Mouse (Mus musculus) heart, embryonic 15.5 days (tissue): ENCODE results near the gene Lnx2. TPM values are rescaled to one million over a fixed set of nuclear protein-coding genes. Genes with fewer than 3 reads are reported as not detected.

Experiments
- ATAC-seq: fragments of 200-750 bp; cut with Nextera tagmentation; replicated peaks from 2 replicates; pipeline ENCODE4 v1.8.0; 2017; ENCODE audit warnings: low read depth, moderate TSS enrichment; ENCODE audit not compliant: insufficient number of reproducible peaks, insufficient read depth, low FRiP score
- H3K27ac ChIP-seq: fragments of 300-500 bp; sonication (generic); 2 replicates; pipeline ENCODE4 v1.5.1; 2015; ENCODE audit warnings: mild to moderate bottlenecking, inconsistent platforms
- H3K27me3 ChIP-seq: fragments of 300-500 bp; sonication (generic); 2 replicates; pipeline ENCODE4 v1.6.1; 2015; ENCODE audit warnings: inconsistent platforms
- H3K36me3 ChIP-seq: fragments of 300-500 bp; sonication (generic); 2 replicates; pipeline ENCODE4 v1.6.1; 2015; ENCODE audit warnings: mild to moderate bottlenecking, inconsistent platforms
- H3K4me1 ChIP-seq: fragments of 300-500 bp; sonication (generic); replicated peaks from 2 replicates; pipeline ENCODE4 v1.6.1; 2015; ENCODE audit warnings: inconsistent platforms
- H3K4me2 ChIP-seq: fragments of 300-500 bp; sonication (generic); 2 replicates; pipeline ENCODE4 v1.6.1; 2015; ENCODE audit warnings: inconsistent platforms, mild to moderate bottlenecking, moderate library complexity
- H3K4me3 ChIP-seq: fragments of 300-500 bp; sonication (generic); 2 replicates; pipeline ENCODE4 v1.5.1; 2015; ENCODE audit warnings: mild to moderate bottlenecking, inconsistent platforms
- H3K9ac ChIP-seq: fragments of 300-500 bp; sonication (generic); 2 replicates; pipeline ENCODE4 v1.6.1; 2015; ENCODE audit warnings: mild to moderate bottlenecking, inconsistent platforms
- H3K9me3 ChIP-seq: fragments of 300-500 bp; sonication (generic); replicated peaks from 2 replicates; pipeline ENCODE4 v1.6.1; 2016; ENCODE audit warnings: inconsistent platforms
- WGBS: fragments of 180-500 bp; shearing (Covaris S2); methylation state at CpG from one replicate; pipeline ENCODE4 v1.1.7; 2015; ENCODE audit warnings: mixed read lengths; 5-methylcytosine and 5-hydroxymethylcytosine counted together
- polyA plus RNA-seq: library from polyadenylated mRNA; unstranded; fragments of >200 nt; fragmentation: Nextera tagmentation; extraction: Ambion mirVana; gene quantifications from 2 replicates; pipeline ENCODE4 v1.2.1, GENCODE M21; 2015

The Lnx2 gene
- polyA plus RNA-seq, 1 experiment from 2014 or later, result 11.2 TPM

- H3K27ac ChIP-seq, result peak overlapping the region; percentile 99
- peak overlapping the region; percentile 97 for H3K4me2 ChIP-seq
- peak overlapping the region; percentile 97 for H3K9ac ChIP-seq
- H3K27me3 ChIP-seq, result no peaks in the 10 kb centered on the region
- H3K9me3 ChIP-seq, result no peaks in the 10 kb centered on the region
- H3K4me1 ChIP-seq, result peaks cover 57% of the 10 kb centered on the region
- peaks cover 3% of the 10 kb centered on the region for H3K36me3 ChIP-seq
- ATAC-seq, result no peak
- 10% methylated on average over 21 of the region's 21 CpGs for WGBS
- H3K4me3 ChIP-seq, result peak overlapping the region; percentile 98
Observed at GRCm38 (mm10) chr5:147075103-147076025, 1.0 kb downstream of the Lnx2 start.

- Histone ChIP-seq H3K27ac (no peak overlapping the region), H3K9me3 (no peaks in the 10 kb centered on the region), H3K4me2 (no peak overlapping the region), H3K27me3 (no peaks in the 10 kb centered on the region), H3K36me3 (no peaks in the 10 kb centered on the region), H3K4me1 (peaks cover 67% of the 10 kb centered on the region), H3K9ac (no peak overlapping the region), H3K4me3 (no peak overlapping the region)
- 83% methylated on average over 6 of the region's 6 CpGs for whole genome bisulfite sequencing
- ATAC-seq, result no peak
Observed at GRCm38 (mm10) chr5:147073805-147074204, 2.6 kb downstream of the Lnx2 start.

GRCm38 (mm10) chr5:147071886-147072285, 4.5 kb downstream of the Lnx2 start:
- 44% methylated on average over 4 of the region's 4 CpGs for WGBS
- no peak overlapping the region for H3K27ac ChIP-seq
- no peak overlapping the region for H3K9ac ChIP-seq
- no peak overlapping the region for H3K4me3 ChIP-seq
- ATAC-seq, result no peak
- no peak overlapping the region for H3K4me2 ChIP-seq
- no peaks in the 10 kb centered on the region for H3K27me3 ChIP-seq
- H3K4me1 ChIP-seq, result peaks cover 65% of the 10 kb centered on the region
- no peaks in the 10 kb centered on the region for H3K36me3 ChIP-seq
- H3K9me3 ChIP-seq, result no peaks in the 10 kb centered on the region

- no peak overlapping the region for H3K4me3 ChIP-seq
- no peaks in the 10 kb centered on the region for H3K36me3 ChIP-seq
- H3K27me3 ChIP-seq, result no peaks in the 10 kb centered on the region
- H3K9ac ChIP-seq, result no peak overlapping the region
- H3K27ac ChIP-seq, result peak overlapping the region; percentile 66
- H3K4me2 ChIP-seq, result 0 out of 2 replicates have a peak overlapping the region, but pooled peaks have one; percentile 6
- H3K9me3 ChIP-seq, result no peaks in the 10 kb centered on the region
- 0 out of 2 replicates have a peak, but pooled peaks have one; percentile 41 for ATAC-seq
- H3K4me1 ChIP-seq, result peaks cover 70% of the 10 kb centered on the region
- 56% methylated on average over 16 of the region's 16 CpGs for WGBS
Observed at GRCm38 (mm10) chr5:147070791-147071516, 5.4 kb downstream of the Lnx2 start.

GRCm38 (mm10) chr5:147068876-147069275, 7.5 kb downstream of the Lnx2 start:
- ATAC-seq, result no peak
- no peaks in the 10 kb centered on the region for H3K9me3 ChIP-seq
- no peak overlapping the region for H3K4me2 ChIP-seq
- no peak overlapping the region for H3K27ac ChIP-seq
- no peaks in the 10 kb centered on the region for H3K27me3 ChIP-seq
- no peaks in the 10 kb centered on the region for H3K36me3 ChIP-seq
- no peak overlapping the region for H3K9ac ChIP-seq
- H3K4me1 ChIP-seq, result peaks cover 57% of the 10 kb centered on the region
- no peak overlapping the region for H3K4me3 ChIP-seq
- 50% methylated on average over 5 of the region's 5 CpGs for WGBS

GRCm38 (mm10) chr5:147066965-147067364, 9.4 kb downstream of the Lnx2 start:
- ATAC-seq, result no peak
- no peak overlapping the region for H3K4me3 ChIP-seq
- no peaks in the 10 kb centered on the region for H3K27me3 ChIP-seq
- H3K27ac ChIP-seq, result no peak overlapping the region
- peaks cover 50% of the 10 kb centered on the region for H3K4me1 ChIP-seq
- no peaks in the 10 kb centered on the region for H3K9me3 ChIP-seq
- no peaks in the 10 kb centered on the region for H3K36me3 ChIP-seq
- no peak overlapping the region for H3K4me2 ChIP-seq
- no peak overlapping the region for H3K9ac ChIP-seq
- 62% methylated on average over 5 of the region's 5 CpGs for WGBS

- H3K4me1 ChIP-seq, result peaks cover 43% of the 10 kb centered on the region
- 65% methylated on average over 4 of the region's 4 CpGs for WGBS
Observed at GRCm38 (mm10) chr5:147066129-147066528, 10.3 kb downstream of the Lnx2 start.

GRCm38 (mm10) chr5:147063215-147063661, 13.1 kb downstream of the Lnx2 start:
- Histone ChIP-seq H3K9ac (no peak overlapping the region), H3K9me3 (no peaks in the 10 kb centered on the region), H3K27me3 (no peaks in the 10 kb centered on the region), H3K27ac (peak overlapping the region; percentile 31; the same call in 1 of the 2 replicates), H3K4me2 (no peak overlapping the region), H3K4me3 (no peak overlapping the region), H3K36me3 (no peaks in the 10 kb centered on the region), H3K4me1 (peaks cover 30% of the 10 kb centered on the region)
- no peak for ATAC-seq
- WGBS, result 31% methylated on average over 8 of the region's 8 CpGs

More at GRCm38 (mm10) chr5:147066129-147066528, 10.3 kb downstream of the Lnx2 start:
- H3K27me3 ChIP-seq, result no peaks in the 10 kb centered on the region
- H3K9me3 ChIP-seq, result no peaks in the 10 kb centered on the region
- H3K27ac ChIP-seq, result no peak overlapping the region
- H3K4me3 ChIP-seq, result no peak overlapping the region
- H3K9ac ChIP-seq, result no peak overlapping the region
- H3K36me3 ChIP-seq, result no peaks in the 10 kb centered on the region
- ATAC-seq, result no peak
- no peak overlapping the region for H3K4me2 ChIP-seq

- Histone ChIP-seq H3K27me3 (no peaks in the 10 kb centered on the region), H3K4me1 (peaks cover 46% of the 10 kb centered on the region), H3K27ac (no peak overlapping the region), H3K9me3 (no peaks in the 10 kb centered on the region), H3K36me3 (no peaks in the 10 kb centered on the region), H3K4me2 (no peak overlapping the region), H3K9ac (no peak overlapping the region), H3K4me3 (no peak overlapping the region)
- no peak for ATAC-seq
- 76% methylated on average over 2 of the region's 2 CpGs for WGBS
Observed at GRCm38 (mm10) chr5:147060024-147060423, 16.4 kb downstream of the Lnx2 start.

- Histone ChIP-seq H3K9ac (no peak overlapping the region), H3K4me1 (peaks cover 49% of the 10 kb centered on the region), H3K9me3 (no peaks in the 10 kb centered on the region), H3K27me3 (no peaks in the 10 kb centered on the region), H3K36me3 (no peaks in the 10 kb centered on the region), H3K4me2 (no peak overlapping the region), H3K4me3 (no peak overlapping the region), H3K27ac (no peak overlapping the region)
- 83% methylated on average over 9 of the region's 9 CpGs for WGBS
- ATAC-seq, result no peak
Observed at GRCm38 (mm10) chr5:147059319-147059718, 17.1 kb downstream of the Lnx2 start.

GRCm38 (mm10) chr5:147058661-147059060, 17.7 kb downstream of the Lnx2 start:
- no peaks in the 10 kb centered on the region for H3K36me3 ChIP-seq
- no peak overlapping the region for H3K9ac ChIP-seq
- no peaks in the 10 kb centered on the region for H3K9me3 ChIP-seq
- no peak overlapping the region for H3K4me2 ChIP-seq
- peaks cover 51% of the 10 kb centered on the region for H3K4me1 ChIP-seq
- H3K27me3 ChIP-seq, result no peaks in the 10 kb centered on the region
- H3K4me3 ChIP-seq, result no peak overlapping the region
- ATAC-seq, result no peak
- H3K27ac ChIP-seq, result no peak overlapping the region
- WGBS, result 91% methylated on average over 5 of the region's 5 CpGs
